Mouse (Mus musculus) liver, embryonic 14.5 days (tissue): ENCODE results near the gene Fgfr2. TPM values are rescaled to one million over a fixed set of nuclear protein-coding genes. Genes with fewer than 3 reads are reported as not detected.
"Not testable (repeated sequence)": the region's sequence is repeated elsewhere in the genome, so short reads cannot be mapped to it uniquely, and the experiment has no call there.

Experiments used
- ATAC-seq: fragments of 200-750 bp; cut with Nextera tagmentation; 2 replicates; pipeline ENCODE4 v1.8.0; 2017; ENCODE audit warnings: moderate number of reproducible peaks, mild to moderate bottlenecking, moderate library complexity; ENCODE audit not compliant: insufficient read depth
- DNase-seq, 3 experiments: peaks; one replicate each; pipeline ENCODE4 v3.0.0-alpha.2; 2012 to 2013; ENCODE audit warnings: low read depth in 3 of 3, low spot score in 3 of 3
- H3K27ac ChIP-seq: fragments of 300-500 bp; sonication (generic); 2 replicates; pipeline ENCODE4 v1.5.1; 2014; ENCODE audit warnings: moderate library complexity, mild to moderate bottlenecking, control low read depth, inconsistent platforms
- H3K27me3 ChIP-seq: fragments of 300-500 bp; sonication (generic); 2 replicates; pipeline ENCODE4 v1.6.1; 2014; ENCODE audit warnings: mild to moderate bottlenecking, low read length, moderate library complexity; ENCODE audit not compliant: control insufficient read depth, insufficient read depth
- H3K36me3 ChIP-seq: fragments of 300-500 bp; sonication (generic); replicated peaks from 2 replicates; pipeline ENCODE4 v1.6.1; 2014; ENCODE audit warnings: low read depth; ENCODE audit not compliant: control insufficient read depth, insufficient read depth
- H3K4me1 ChIP-seq, 2 experiments: fragments of 200-500 bp in 1 of 2; fragments of 300-500 bp in 1 of 2; sonication (generic) in 1 of 2; replicated peaks; 2 replicates each; pipeline ENCODE4 v1.6.1; 2012 to 2014; ENCODE audit warnings: antibody characterized with exemption in 1 of 2, inconsistent platforms in 1 of 2, low read length in 1 of 2; ENCODE audit not compliant: control insufficient read depth in 2 of 2, insufficient read depth in 2 of 2
- H3K4me2 ChIP-seq: fragments of 300-500 bp; sonication (generic); 2 replicates; pipeline ENCODE4 v1.6.1; 2014; ENCODE audit warnings: low read depth, mild to moderate bottlenecking, control low read depth, moderate library complexity
- H3K4me3 ChIP-seq, 2 experiments: fragments of 200-500 bp in 1 of 2; fragments of 300-500 bp in 1 of 2; sonication (generic) in 1 of 2; 2 replicates each; pipeline ENCODE4 v1.5.1; 2012 to 2014; ENCODE audit warnings: low read depth in 2 of 2, low read length in 2 of 2, mild to moderate bottlenecking in 2 of 2, control low read depth in 1 of 2, inconsistent platforms in 1 of 2, moderate library complexity in 1 of 2; ENCODE audit not compliant: insufficient read depth in 1 of 2
- H3K9ac ChIP-seq: fragments of 300-500 bp; sonication (generic); replicated peaks from 2 replicates; pipeline ENCODE4 v1.6.1; 2014; ENCODE audit warnings: mild to moderate bottlenecking, control low read depth, moderate library complexity
- H3K9me3 ChIP-seq: fragments of 300-500 bp; sonication (generic); 2 replicates; pipeline ENCODE4 v1.6.1; 2016; ENCODE audit warnings: low read length, mixed read lengths; ENCODE audit not compliant: control insufficient read depth
- CTCF ChIP-seq: IDR thresholded peaks from 2 replicates; pipeline ENCODE4 v1.5.1; 2016; ENCODE audit warnings: antibody characterized with exemption, low read depth, control low read depth
- EP300 ChIP-seq: IDR thresholded peaks from 2 replicates; pipeline ENCODE4 v1.6.1; 2016; ENCODE audit warnings: antibody characterized with exemption, low read depth
- WGBS: fragments of 180-500 bp; shearing (Covaris S2); extraction: QIAGEN DNeasy Blood & Tissue Kit; methylation state at CpG from one replicate; pipeline ENCODE4 v1.1.7; 2014; ENCODE audit not compliant: insufficient replicate concordance; 5-methylcytosine and 5-hydroxymethylcytosine counted together
- polyA plus RNA-seq, 2 experiments: library from polyadenylated mRNA; depleted of rRNA in 1 of 2; stranded (reverse) in 1 of 2; unstranded in 1 of 2; fragments of >200 nt; fragmentation: Nextera tagmentation in 1 of 2; extraction: Ambion mirVana in 1 of 2; gene quantifications; 2 replicates each; pipeline versions ENCODE4 v1.2.1 to v1.2.3; 2012 to 2014

Gene Fgfr2
- polyA plus RNA-seq, 2 experiments: 7.9 to 8.8 TPM

GRCm38 (mm10) chr7:132513419-132513982 is 609.6 kb downstream of the Fgfr2 start:
- ATAC-seq (no peak), DNase-seq (no peak)
- Histone ChIP-seq H3K4me2 (no peak overlapping the region), H3K36me3 (no peaks in the 10 kb centered on the region), H3K4me3 (no peak overlapping the region), H3K9me3 (no peaks in the 10 kb centered on the region), H3K27me3 (no peaks in the 10 kb centered on the region), H3K27ac (no peak overlapping the region), H3K4me1 (0 out of 4 replicates have a peak, but pooled peaks cover 0 to 2% of the 10 kb centered on the region in 2 experiments), H3K9ac (no peak overlapping the region)
- TF ChIP-seq CTCF (no peak), EP300 (no peak)
- WGBS: 72% methylated on average over 7 of the region's 7 CpGs

DNA sequence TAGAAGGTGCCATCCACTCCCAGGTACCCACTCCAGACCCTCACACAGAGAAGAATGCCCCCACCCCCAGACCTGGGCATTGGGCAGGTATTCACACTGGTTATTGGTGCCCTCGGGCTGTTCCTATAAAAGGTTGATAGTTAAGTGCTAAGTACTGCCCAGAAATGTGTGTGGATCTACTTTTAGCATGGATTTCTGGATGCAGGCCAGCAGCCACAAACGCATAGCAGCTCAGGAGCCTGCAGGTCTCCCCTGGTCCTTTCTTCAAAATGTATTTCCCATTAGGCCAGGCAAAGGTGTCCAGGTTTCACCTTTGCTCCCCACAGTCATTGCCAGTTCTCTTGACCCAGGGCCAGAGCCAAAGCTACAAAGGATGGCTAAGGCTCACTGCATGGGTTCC is 614.0 kb downstream of the Fgfr2 start:
- Histone ChIP-seq H3K27ac (no peak overlapping the region), H3K4me1 (0 out of 4 replicates have a peak, but pooled peaks cover 0 to 2% of the 10 kb centered on the region in 2 experiments), H3K36me3 (no peaks in the 10 kb centered on the region), H3K4me2 (no peak overlapping the region), H3K27me3 (no peaks in the 10 kb centered on the region), H3K4me3 (no peak overlapping the region), H3K9me3 (no peaks in the 10 kb centered on the region), H3K9ac (no peak overlapping the region)
- TF ChIP-seq CTCF: no peak
- no peak for TF ChIP-seq EP300
- DNase-seq: no peak
- 58% methylated on average over 2 of the region's 2 CpGs for WGBS
- no peak for ATAC-seq

- no peaks in the 10 kb centered on the region for H3K36me3 ChIP-seq
- no peak for TF ChIP-seq EP300
- peak; percentile 75 for TF ChIP-seq CTCF
- no peak overlapping the region for H3K9ac ChIP-seq
- H3K27ac ChIP-seq: no peak overlapping the region
- no peak overlapping the region for H3K4me3 ChIP-seq
- no peaks in the 10 kb centered on the region for H3K9me3 ChIP-seq
- DNase-seq (no peak), ATAC-seq (no peak)
- H3K4me1 ChIP-seq: no peaks in the 10 kb centered on the region; a peak in 1 of 4 replicates
- H3K27me3 ChIP-seq: no peaks in the 10 kb centered on the region
- 43% methylated on average over 4 of the region's 4 CpGs for WGBS
- no peak overlapping the region for H3K4me2 ChIP-seq
Observed at GRCm38 (mm10) chr7:132507361-132507760, 615.8 kb downstream of the Fgfr2 start.

GRCm38 (mm10) chr7:132506226-132506625 is 616.9 kb downstream of the Fgfr2 start:
- TF ChIP-seq CTCF (no peak), EP300 (no peak)
- Histone ChIP-seq H3K27ac (no peak overlapping the region), H3K9ac (no peak overlapping the region), H3K9me3 (no peaks in the 10 kb centered on the region), H3K4me2 (no peak overlapping the region), H3K27me3 (no peaks in the 10 kb centered on the region), H3K4me3 (no peak overlapping the region), H3K4me1 (no peaks in the 10 kb centered on the region; a peak in 1 of 4 replicates), H3K36me3 (no peaks in the 10 kb centered on the region)
- ATAC-seq: no peak
- no peak for DNase-seq
- WGBS: 54% methylated on average over 5 of the region's 5 CpGs

DNA sequence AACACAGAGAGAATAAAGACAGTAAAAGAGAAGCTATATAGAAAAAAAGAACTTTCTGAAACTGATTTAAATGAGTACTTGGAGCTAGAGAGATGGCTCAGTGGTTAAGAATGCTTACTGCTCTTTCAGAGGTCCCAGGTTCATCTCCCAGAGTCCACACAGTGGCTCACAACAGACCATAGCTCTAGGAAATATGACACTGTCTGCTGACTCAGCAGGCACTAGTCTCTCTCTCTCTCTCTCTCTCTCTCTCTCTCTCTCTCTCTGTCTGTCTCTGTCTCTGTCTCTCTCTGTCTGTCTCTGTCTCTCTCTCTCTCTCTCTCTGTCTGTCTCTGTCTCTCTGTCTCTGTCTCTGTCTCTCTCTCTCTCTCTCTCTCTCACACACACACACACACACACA is 620.7 kb downstream of the Fgfr2 start:
- ATAC-seq, H3K4me1 ChIP-seq, H3K4me2 ChIP-seq, H3K27me3 ChIP-seq, H3K36me3 ChIP-seq, H3K4me3 ChIP-seq, H3K9me3 ChIP-seq, H3K9ac ChIP-seq, H3K27ac ChIP-seq, DNase-seq: not testable (repeated sequence)
